Mouse (Mus musculus): ENCODE measurements at regions not wholly inside any gene's neighbourhood (a gene's known extent, or its start where the extent isn't known, plus 50 kb on each side); places are given as distances from the start of the nearest gene placed in this dataset.

- TF ChIP-seq CTCF (IDR thresholded peaks at IDR 0.05; ENCODE audit: low read depth, low read length) (no peak), POLR2A (IDR thresholded peaks at IDR 0.05; ENCODE audit: borderline replicate concordance, low read depth, low read length) (no peak)
- Histone ChIP-seq H3K4me1 (ENCODE audit: control insufficient read depth, insufficient read depth, low read length) (no peaks in the 10 kb centered on the region), H3K27ac (ENCODE audit: insufficient read depth, low read depth, low read length) (no peak overlapping the region), H3K4me3 (ENCODE audit: insufficient read depth, low read length) (no peak overlapping the region)
These were observed 478.9 kb upstream of the Btbd3 start for GRCm38 (mm10) chr2:137777430-137777829.

- no peaks in the 10 kb centered on the region for H3K4me1 ChIP-seq (ENCODE audit: control insufficient read depth, insufficient read depth, low read length)
- no peak for TF ChIP-seq POLR2A (IDR thresholded peaks at IDR 0.05; ENCODE audit: borderline replicate concordance, low read depth, low read length)
- TF ChIP-seq CTCF (IDR thresholded peaks at IDR 0.05; ENCODE audit: low read depth, low read length): no peak
- H3K27ac ChIP-seq (ENCODE audit: insufficient read depth, low read depth, low read length): no peak overlapping the region
- H3K4me3 ChIP-seq (ENCODE audit: insufficient read depth, low read length): no peak overlapping the region
These were observed 491.6 kb upstream of the Btbd3 start for GRCm38 (mm10) chr2:137764785-137765184.

- no peak overlapping the region for H3K27ac ChIP-seq (ENCODE audit: insufficient read depth, low read depth, low read length)
- H3K4me3 ChIP-seq (ENCODE audit: insufficient read depth, low read length): no peak overlapping the region
- no peak for TF ChIP-seq CTCF (IDR thresholded peaks at IDR 0.05; ENCODE audit: low read depth, low read length)
- TF ChIP-seq POLR2A (IDR thresholded peaks at IDR 0.05; ENCODE audit: borderline replicate concordance, low read depth, low read length): no peak
- no peaks in the 10 kb centered on the region for H3K4me1 ChIP-seq (ENCODE audit: control insufficient read depth, insufficient read depth, low read length)
These were observed 496.9 kb upstream of the Btbd3 start for GRCm38 (mm10) chr2:137759455-137759854.

GRCm38 (mm10) chr2:137758389-137758788 is 498.0 kb upstream of the Btbd3 start:
- TF ChIP-seq CTCF (IDR thresholded peaks at IDR 0.05; ENCODE audit: low read depth, low read length): no peak
- no peak for TF ChIP-seq POLR2A (IDR thresholded peaks at IDR 0.05; ENCODE audit: borderline replicate concordance, low read depth, low read length)
- Histone ChIP-seq H3K27ac (ENCODE audit: insufficient read depth, low read depth, low read length) (no peak overlapping the region), H3K4me1 (ENCODE audit: control insufficient read depth, insufficient read depth, low read length) (no peaks in the 10 kb centered on the region), H3K4me3 (ENCODE audit: insufficient read depth, low read length) (no peak overlapping the region)

GRCm38 (mm10) chr2:137757231-137758212 is 498.8 kb upstream of the Btbd3 start:
- TF ChIP-seq CTCF (IDR thresholded peaks at IDR 0.05; ENCODE audit: low read depth, low read length) (no peak), POLR2A (IDR thresholded peaks at IDR 0.05; ENCODE audit: borderline replicate concordance, low read depth, low read length) (no peak)
- Histone ChIP-seq H3K4me3 (ENCODE audit: insufficient read depth, low read length) (no peak overlapping the region), H3K27ac (ENCODE audit: insufficient read depth, low read depth, low read length) (no peak overlapping the region), H3K4me1 (ENCODE audit: control insufficient read depth, insufficient read depth, low read length) (no peaks in the 10 kb centered on the region)

GRCm38 (mm10) chr2:137756220-137756619 is 500.1 kb upstream of the Btbd3 start:
- Histone ChIP-seq H3K27ac (ENCODE audit: insufficient read depth, low read depth, low read length) (no peak overlapping the region), H3K4me1 (ENCODE audit: control insufficient read depth, insufficient read depth, low read length) (no peaks in the 10 kb centered on the region), H3K4me3 (ENCODE audit: insufficient read depth, low read length) (no peak overlapping the region)
- no peak for TF ChIP-seq CTCF (IDR thresholded peaks at IDR 0.05; ENCODE audit: low read depth, low read length)
- no peak for TF ChIP-seq POLR2A (IDR thresholded peaks at IDR 0.05; ENCODE audit: borderline replicate concordance, low read depth, low read length)

GRCm38 (mm10) chr2:137754481-137754880 is 501.9 kb upstream of the Btbd3 start:
- H3K27ac ChIP-seq (ENCODE audit: insufficient read depth, low read depth, low read length): no peak overlapping the region
- H3K4me1 ChIP-seq (ENCODE audit: control insufficient read depth, insufficient read depth, low read length): no peaks in the 10 kb centered on the region
- no peak overlapping the region for H3K4me3 ChIP-seq (ENCODE audit: insufficient read depth, low read length)
- TF ChIP-seq POLR2A (IDR thresholded peaks at IDR 0.05; ENCODE audit: borderline replicate concordance, low read depth, low read length) (no peak), CTCF (IDR thresholded peaks at IDR 0.05; ENCODE audit: low read depth, low read length) (no peak)

- no peak for TF ChIP-seq POLR2A (IDR thresholded peaks at IDR 0.05; ENCODE audit: borderline replicate concordance, low read depth, low read length)
- TF ChIP-seq CTCF (IDR thresholded peaks at IDR 0.05; ENCODE audit: low read depth, low read length): no peak
- Histone ChIP-seq H3K4me1 (ENCODE audit: control insufficient read depth, insufficient read depth, low read length) (no peaks in the 10 kb centered on the region), H3K4me3 (ENCODE audit: insufficient read depth, low read length) (no peak overlapping the region), H3K27ac (ENCODE audit: insufficient read depth, low read depth, low read length) (no peak overlapping the region)
These were observed 524.0 kb upstream of the Btbd3 start for GRCm38 (mm10) chr2:137732410-137732809.

GRCm38 (mm10) chr2:137730472-137730931 is 525.9 kb upstream of the Btbd3 start:
- no peak for TF ChIP-seq CTCF (IDR thresholded peaks at IDR 0.05; ENCODE audit: low read depth, low read length)
- no peak for TF ChIP-seq POLR2A (IDR thresholded peaks at IDR 0.05; ENCODE audit: borderline replicate concordance, low read depth, low read length)
- no peaks in the 10 kb centered on the region for H3K4me1 ChIP-seq (ENCODE audit: control insufficient read depth, insufficient read depth, low read length)
- H3K27ac ChIP-seq (ENCODE audit: insufficient read depth, low read depth, low read length): no peak overlapping the region
- no peak overlapping the region for H3K4me3 ChIP-seq (ENCODE audit: insufficient read depth, low read length)

GRCm38 (mm10) chr2:137729871-137730270 is 526.5 kb upstream of the Btbd3 start:
- Histone ChIP-seq H3K4me3 (ENCODE audit: insufficient read depth, low read length) (no peak overlapping the region), H3K4me1 (ENCODE audit: control insufficient read depth, insufficient read depth, low read length) (no peaks in the 10 kb centered on the region), H3K27ac (ENCODE audit: insufficient read depth, low read depth, low read length) (no peak overlapping the region)
- no peak for TF ChIP-seq CTCF (IDR thresholded peaks at IDR 0.05; ENCODE audit: low read depth, low read length)
- no peak for TF ChIP-seq POLR2A (IDR thresholded peaks at IDR 0.05; ENCODE audit: borderline replicate concordance, low read depth, low read length)
